Mouse (Mus musculus) embryonic fibroblast, embryonic 13.5 days (primary cell): Measurements from ENCODE around the gene Cfap221.

Experiments
- CTCF ChIP-seq: IDR thresholded peaks from 2 replicates; pipeline ENCODE4 v1.5.1; 2011; ENCODE audit warnings: mild to moderate bottlenecking, control low read depth, low read length, moderate library complexity, borderline replicate concordance; ENCODE audit not compliant: insufficient read depth
- POLR2A ChIP-seq: IDR thresholded peaks from 2 replicates; pipeline ENCODE4 v1.6.1; 2011; ENCODE audit warnings: low read depth, mild to moderate bottlenecking, control low read depth, low read length, moderate library complexity

- no peak for TF ChIP-seq POLR2A
- TF ChIP-seq CTCF: no peak
Measured at GRCm38 (mm10) chr1:120006844-120007790, 10.1 kb upstream of the Cfap221 start, which contains the start of gene Sctr.
